Mouse (Mus musculus) neural tube, embryonic 11.5 days (tissue): Measurements from ENCODE around the gene Dnah9. TPM values are rescaled to one million over a fixed set of nuclear protein-coding genes. Genes with fewer than 3 reads are reported as not detected.

ENCODE experiments used
- ATAC-seq: fragments of 200-750 bp; cut with Nextera tagmentation; 2 replicates; pipeline ENCODE4 v1.8.0; 2017; ENCODE audit warnings: moderate number of reproducible peaks, mild to moderate bottlenecking, moderate TSS enrichment, moderate library complexity; ENCODE audit not compliant: insufficient read depth, low FRiP score, low TSS enrichment
- DNase-seq: peaks from one replicate; pipeline ENCODE4 v3.0.0-alpha.2; 2015; ENCODE audit warnings: low spot score
- H3K27ac ChIP-seq: fragments of 300-500 bp; sonication (generic); 2 replicates; pipeline ENCODE4 v1.5.1; 2014; ENCODE audit warnings: low read depth, mild to moderate bottlenecking, low read length
- H3K27me3 ChIP-seq: fragments of 300-500 bp; sonication (generic); 2 replicates; pipeline ENCODE4 v1.6.1; 2014; ENCODE audit warnings: mild to moderate bottlenecking, low read length, mixed read lengths; ENCODE audit not compliant: control insufficient read depth, insufficient read depth
- H3K36me3 ChIP-seq: fragments of 300-500 bp; sonication (generic); 2 replicates; pipeline ENCODE4 v1.6.1; 2014; ENCODE audit warnings: mild to moderate bottlenecking, low read length, moderate library complexity, mixed read lengths; ENCODE audit not compliant: control insufficient read depth, insufficient read depth
- H3K4me1 ChIP-seq: fragments of 300-500 bp; sonication (generic); 2 replicates; pipeline ENCODE4 v1.6.1; 2014; ENCODE audit warnings: low read length, mixed read lengths; ENCODE audit not compliant: control insufficient read depth, insufficient read depth
- H3K4me2 ChIP-seq: fragments of 300-500 bp; sonication (generic); 2 replicates; pipeline ENCODE4 v1.6.1; 2014; ENCODE audit warnings: low read depth, mild to moderate bottlenecking, moderate library complexity
- H3K4me3 ChIP-seq: fragments of 300-500 bp; sonication (generic); 2 replicates; pipeline ENCODE4 v1.5.1; 2014; ENCODE audit warnings: low read depth, low read length
- H3K9ac ChIP-seq: fragments of 300-500 bp; sonication (generic); 2 replicates; pipeline ENCODE4 v1.6.1; 2014; ENCODE audit warnings: mild to moderate bottlenecking, low read length
- H3K9me3 ChIP-seq: fragments of 300-500 bp; sonication (generic); 2 replicates; pipeline ENCODE4 v1.6.1; 2016; ENCODE audit warnings: low read length; ENCODE audit not compliant: control insufficient read depth
- WGBS: fragments of 180-500 bp; shearing (Covaris S2); extraction: QIAGEN DNeasy Blood & Tissue Kit; methylation state at CpG from one replicate; pipeline ENCODE4 v1.1.7; 2014; 5-methylcytosine and 5-hydroxymethylcytosine counted together
- polyA plus RNA-seq: library from polyadenylated mRNA; unstranded; fragments of >200 nt; fragmentation: Nextera tagmentation; extraction: Ambion mirVana; gene quantifications from 2 replicates; pipeline ENCODE4 v1.2.1, GENCODE M21; 2014

Dnah9 gene
- 0.62 and 0.88 TPM in 2 replicates for polyA plus RNA-seq

DNA sequence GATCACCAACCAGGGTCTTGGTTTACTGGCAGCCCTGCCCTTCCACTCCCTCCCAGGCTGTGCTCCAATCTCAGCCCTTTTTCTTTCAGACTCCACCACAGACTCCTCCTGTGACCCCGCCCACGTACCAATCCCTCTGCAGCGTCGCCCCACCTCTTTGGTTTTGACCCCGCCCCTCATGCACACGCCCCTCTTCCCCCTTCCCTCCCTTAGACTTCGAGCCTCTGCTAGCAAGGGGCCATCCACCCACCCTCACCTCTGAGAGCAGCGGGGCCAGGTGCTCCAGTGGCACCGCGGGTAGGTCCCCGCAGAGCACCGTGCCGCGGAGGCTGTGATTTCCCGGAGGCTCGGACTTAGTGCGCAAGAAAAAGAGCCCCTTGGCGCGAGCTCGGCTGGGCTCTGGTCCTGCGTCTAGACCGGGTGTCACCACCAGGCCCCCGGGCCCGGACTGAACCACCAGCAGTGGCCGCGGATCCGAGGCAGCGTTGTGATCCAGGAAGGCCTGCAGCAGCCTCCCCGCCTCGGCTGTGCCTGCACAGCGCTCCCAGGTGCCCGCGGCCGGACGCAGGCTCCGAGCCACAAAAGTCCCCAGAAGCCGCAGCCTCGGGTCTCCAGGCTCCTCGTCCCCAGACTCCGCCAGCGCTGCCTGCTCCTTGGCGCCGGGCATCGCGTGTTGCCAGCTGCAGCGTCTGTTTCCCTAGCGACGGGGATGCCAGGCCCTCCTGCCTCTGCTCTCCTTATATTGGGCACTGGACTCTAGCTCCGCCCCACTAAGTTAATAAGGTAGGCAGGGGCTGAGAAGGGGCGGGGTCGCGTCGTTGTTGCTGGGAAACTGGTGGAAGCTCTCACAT lies at the start of gene Dnah9:
TSS of gene Dnah9 (minus strand) at position 751 of the 851 bp plus-strand sequence.
- no peaks in the 10 kb centered on the region for H3K27me3 ChIP-seq
- H3K4me2 ChIP-seq: peak within 1 kb of the TSS; percentile 99
- no peaks in the 10 kb centered on the region for H3K9me3 ChIP-seq
- peak within 1 kb of the TSS; percentile 59 for H3K4me3 ChIP-seq
- peak within 1 kb of the TSS; percentile 39; the same call in 1 of the 2 replicates for H3K27ac ChIP-seq
- under 1% methylated on average over 51 of the region's 53 CpGs for WGBS
- H3K9ac ChIP-seq: peak within 1 kb of the TSS; percentile 48
- DNase-seq (peak; percentile 87), ATAC-seq (peak; percentile 95)
- H3K36me3 ChIP-seq: no peaks in the 10 kb centered on the region
- H3K4me1 ChIP-seq: no peaks in the 10 kb centered on the region

DNA sequence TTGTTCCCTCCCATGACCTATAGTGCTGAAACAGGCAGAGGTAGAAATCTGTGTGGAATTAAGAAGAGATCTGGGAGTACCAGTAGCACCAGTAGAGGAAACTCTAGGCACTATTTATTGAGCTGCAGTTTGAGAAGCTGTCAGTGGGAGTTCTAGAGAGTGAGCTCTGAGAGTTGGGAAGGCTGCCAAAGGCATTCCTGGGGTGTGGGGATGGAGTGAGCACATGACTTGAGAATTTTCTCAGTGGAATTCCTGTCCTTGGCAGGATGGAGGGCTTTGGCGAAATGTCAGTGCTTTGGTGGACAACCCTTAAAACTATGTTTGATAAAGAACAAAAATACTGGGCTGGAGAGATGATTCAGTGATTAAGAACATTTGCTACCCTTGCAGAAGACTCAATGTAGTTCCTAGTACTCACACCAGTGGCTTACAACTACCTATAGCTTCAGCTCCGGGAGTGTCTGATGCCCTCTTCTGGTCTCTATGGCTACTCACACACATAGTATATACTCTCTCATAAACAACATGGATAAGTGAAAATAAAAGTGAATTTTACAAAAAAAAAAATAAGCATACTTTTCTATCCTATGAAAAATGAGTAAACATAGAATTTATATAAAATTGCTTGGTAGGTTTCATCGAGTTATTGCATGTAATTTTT lies 20.4 kb upstream of the Dnah9 start:
- no peak overlapping the region for H3K4me3 ChIP-seq
- WGBS: 90% methylated on average over 3 of the region's 3 CpGs
- no peaks in the 10 kb centered on the region for H3K27me3 ChIP-seq
- no peaks in the 10 kb centered on the region for H3K9me3 ChIP-seq
- ATAC-seq (no peak), DNase-seq (no peak)
- no peak overlapping the region for H3K4me2 ChIP-seq
- no peaks in the 10 kb centered on the region for H3K4me1 ChIP-seq
- no peak overlapping the region for H3K9ac ChIP-seq
- no peaks in the 10 kb centered on the region for H3K36me3 ChIP-seq
- no peak overlapping the region for H3K27ac ChIP-seq

GRCm38 (mm10) chr11:66188146-66188545 lies 19.8 kb upstream of the Dnah9 start:
- H3K9ac ChIP-seq: no peak overlapping the region
- ATAC-seq (no peak), DNase-seq (no peak)
- no peaks in the 10 kb centered on the region for H3K36me3 ChIP-seq
- no peaks in the 10 kb centered on the region for H3K9me3 ChIP-seq
- H3K27me3 ChIP-seq: no peaks in the 10 kb centered on the region
- no peak overlapping the region for H3K4me3 ChIP-seq
- no peak overlapping the region for H3K4me2 ChIP-seq
- 74% methylated on average over 2 of the region's 2 CpGs for WGBS
- H3K27ac ChIP-seq: no peak overlapping the region
- H3K4me1 ChIP-seq: no peaks in the 10 kb centered on the region

DNA sequence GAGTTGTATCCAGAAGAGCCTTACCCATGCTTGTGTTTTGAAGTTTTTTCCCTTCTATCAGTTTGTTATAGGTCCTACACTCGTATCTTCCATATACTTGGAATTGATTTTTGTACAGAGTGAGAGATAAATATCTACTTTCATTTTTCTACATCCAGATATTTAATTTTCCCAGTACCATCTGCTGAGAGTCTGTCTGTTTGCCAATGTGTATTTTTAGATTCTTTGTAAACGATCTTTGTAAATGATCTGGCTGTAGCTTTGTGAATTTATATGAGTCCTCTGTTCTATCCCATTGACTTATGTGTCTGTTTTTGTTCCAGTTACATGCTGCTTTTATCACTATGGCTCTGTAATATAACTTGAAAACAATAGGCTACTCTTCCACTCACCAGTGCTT lies 9.4 kb upstream of the Dnah9 start:
- H3K4me2 ChIP-seq: no peak overlapping the region
- no peak overlapping the region for H3K9ac ChIP-seq
- no peak overlapping the region for H3K4me3 ChIP-seq
- DNase-seq: no peak
- no peaks in the 10 kb centered on the region for H3K36me3 ChIP-seq
- WGBS: 84% methylated on average over 2 of the region's 2 CpGs
- no peaks in the 10 kb centered on the region for H3K27me3 ChIP-seq
- no peak for ATAC-seq
- no peaks in the 10 kb centered on the region for H3K9me3 ChIP-seq
- H3K4me1 ChIP-seq: no peaks in the 10 kb centered on the region
- H3K27ac ChIP-seq: no peak overlapping the region

DNA sequence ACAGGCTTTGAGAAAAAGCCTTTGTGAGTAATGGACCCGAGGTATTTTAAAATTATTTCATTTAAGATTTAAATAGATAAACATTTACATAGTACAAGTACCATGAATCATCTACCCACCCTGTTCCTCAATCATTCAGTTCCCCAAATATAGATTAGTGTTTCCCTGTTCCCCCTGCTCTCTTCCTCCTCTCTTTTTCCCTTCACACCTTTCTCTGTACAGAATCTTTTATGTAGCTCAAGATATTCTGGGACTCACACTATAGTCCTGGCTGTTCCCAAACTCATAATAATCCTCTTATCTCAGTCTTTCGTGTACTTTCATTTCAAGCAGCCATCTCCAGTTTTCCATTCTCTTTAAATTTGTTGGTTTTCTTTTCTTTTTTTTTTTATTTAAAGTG lies 4.3 kb downstream of the Dnah9 start:
- no peak overlapping the region for H3K9ac ChIP-seq
- H3K4me3 ChIP-seq: no peak overlapping the region
- no peak overlapping the region for H3K27ac ChIP-seq
- no peak for ATAC-seq
- no peak overlapping the region for H3K4me2 ChIP-seq
- no peaks in the 10 kb centered on the region for H3K27me3 ChIP-seq
- no peaks in the 10 kb centered on the region for H3K9me3 ChIP-seq
- H3K36me3 ChIP-seq: no peaks in the 10 kb centered on the region
- WGBS: 80% methylated on average over 2 of the region's 2 CpGs
- no peak for DNase-seq
- H3K4me1 ChIP-seq: no peaks in the 10 kb centered on the region

DNA sequence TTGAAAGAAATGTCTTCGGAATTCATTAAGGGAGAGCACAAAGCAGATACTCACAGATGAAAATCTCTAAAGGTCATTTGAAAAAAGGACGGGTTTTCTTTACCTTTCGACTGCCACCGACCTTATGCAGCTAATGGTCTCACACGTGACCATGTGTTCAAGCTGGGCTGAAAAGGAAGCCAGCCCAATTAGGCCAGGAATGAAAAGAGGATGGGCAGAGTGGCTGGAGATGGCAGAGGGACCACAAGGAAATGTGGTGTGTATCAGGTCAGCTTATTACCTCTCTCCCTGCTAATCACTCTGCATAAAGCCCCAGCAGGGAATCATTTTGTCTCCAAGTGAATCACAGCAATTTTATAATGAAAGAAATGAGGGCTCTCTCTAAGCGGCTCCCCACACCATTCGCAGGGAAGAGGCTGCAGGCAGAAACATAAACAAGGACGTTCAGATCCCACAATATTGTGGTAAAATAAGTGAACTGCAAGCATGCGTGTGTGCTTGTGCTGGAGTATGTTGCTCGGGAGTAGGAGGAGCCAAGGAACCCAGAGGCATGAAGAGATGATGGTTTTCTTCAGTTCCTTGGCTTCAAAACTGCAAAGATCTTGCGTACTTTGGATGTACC lies 27.6 kb downstream of the Dnah9 start:
- Histone ChIP-seq H3K9me3 (no peaks in the 10 kb centered on the region), H3K4me1 (no peaks in the 10 kb centered on the region), H3K27me3 (no peaks in the 10 kb centered on the region), H3K4me2 (no peak overlapping the region), H3K27ac (no peak overlapping the region), H3K4me3 (no peak overlapping the region), H3K9ac (no peak overlapping the region), H3K36me3 (no peaks in the 10 kb centered on the region)
- no peak for ATAC-seq
- WGBS: 67% methylated on average over 11 of the region's 11 CpGs
- DNase-seq: no peak

GRCm38 (mm10) chr11:66134826-66135225 lies 33.5 kb downstream of the Dnah9 start:
- H3K9ac ChIP-seq: no peak overlapping the region
- no peak for DNase-seq
- WGBS: 90% methylated on average over 6 of the region's 6 CpGs

GRCm38 (mm10) chr11:66126150-66126549 lies 42.2 kb downstream of the Dnah9 start:
- Histone ChIP-seq H3K36me3 (no peaks in the 10 kb centered on the region), H3K27ac (no peak overlapping the region), H3K27me3 (no peaks in the 10 kb centered on the region), H3K9me3 (no peaks in the 10 kb centered on the region), H3K9ac (no peak overlapping the region), H3K4me1 (no peaks in the 10 kb centered on the region), H3K4me3 (no peak overlapping the region), H3K4me2 (no peak overlapping the region)
- ATAC-seq (no peak), DNase-seq (no peak)

More at GRCm38 (mm10) chr11:66134826-66135225, 33.5 kb downstream of the Dnah9 start:
- Histone ChIP-seq H3K4me1 (no peaks in the 10 kb centered on the region), H3K4me2 (no peak overlapping the region), H3K27me3 (no peaks in the 10 kb centered on the region), H3K27ac (no peak overlapping the region), H3K9me3 (no peaks in the 10 kb centered on the region), H3K4me3 (no peak overlapping the region), H3K36me3 (no peaks in the 10 kb centered on the region)
- no peak for ATAC-seq
